Mouse (Mus musculus) E14TG2a.4 (cell line): ENCODE measurements around the gene Prr5l.

Source experiments
- H3K27me3 ChIP-seq: 2 replicates; pipeline ENCODE4 v1.6.1; 2014; ENCODE audit warnings: low read length, control low read depth; ENCODE audit not compliant: insufficient read depth
- H3K36me3 ChIP-seq: 2 replicates; pipeline ENCODE4 v1.6.1; 2014; ENCODE audit warnings: low read length, control low read depth; ENCODE audit not compliant: insufficient read depth
- H3K4me1 ChIP-seq: replicated peaks from 2 replicates; pipeline ENCODE4 v1.6.1; 2014; ENCODE audit warnings: low read depth, low read length, control low read depth
- H3K4me3 ChIP-seq: replicated peaks from 2 replicates; pipeline ENCODE4 v1.5.1; 2014; ENCODE audit warnings: mild to moderate bottlenecking, low read length
- H3K9me3 ChIP-seq: 2 replicates; pipeline ENCODE4 v1.6.1; 2014; ENCODE audit warnings: low read length, control low read depth
- CTCF ChIP-seq: conservative IDR thresholded peaks from 2 replicates; pipeline ENCODE4 v1.5.1; 2014; ENCODE audit warnings: low read length
- NANOG ChIP-seq: IDR thresholded peaks from 2 replicates; pipeline ENCODE4 v1.6.1; 2014; ENCODE audit warnings: borderline replicate concordance, low read length, mixed read lengths
- POU5F1 ChIP-seq: IDR thresholded peaks from 2 replicates; pipeline ENCODE4 v1.6.1; 2014; ENCODE audit warnings: low read length, borderline replicate concordance

Gene Prr5l

DNA sequence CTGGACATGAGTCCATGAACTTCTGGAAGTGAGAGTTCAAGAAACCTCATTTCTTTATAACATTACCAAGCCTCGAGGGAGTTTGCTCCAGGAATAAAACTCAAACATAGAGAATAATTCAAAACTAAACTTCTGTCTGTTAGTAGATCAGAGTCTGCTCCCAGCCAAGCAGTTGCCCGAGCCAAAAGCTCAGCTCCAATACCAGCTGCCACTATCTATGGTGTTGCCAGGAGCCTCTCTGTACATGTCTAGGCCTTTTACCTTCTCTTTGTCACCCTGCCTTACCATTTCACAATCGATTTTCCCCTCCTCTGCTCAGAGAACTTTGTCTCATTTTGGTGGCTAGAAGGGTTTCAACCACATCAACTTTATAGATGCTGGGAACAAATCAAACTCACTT is 209.3 kb downstream of the Prr5l start:
- H3K36me3 ChIP-seq: no peaks in the 10 kb centered on the region
- H3K4me3 ChIP-seq: no peak overlapping the region
- H3K9me3 ChIP-seq: no peaks in the 10 kb centered on the region
- H3K4me1 ChIP-seq: peaks cover 3% of the 10 kb centered on the region; the same call in 1 of the 2 replicates
- peaks cover 12% of the 10 kb centered on the region for H3K27me3 ChIP-seq
- TF ChIP-seq NANOG (no peak), POU5F1 (no peak), CTCF (no peak)

DNA sequence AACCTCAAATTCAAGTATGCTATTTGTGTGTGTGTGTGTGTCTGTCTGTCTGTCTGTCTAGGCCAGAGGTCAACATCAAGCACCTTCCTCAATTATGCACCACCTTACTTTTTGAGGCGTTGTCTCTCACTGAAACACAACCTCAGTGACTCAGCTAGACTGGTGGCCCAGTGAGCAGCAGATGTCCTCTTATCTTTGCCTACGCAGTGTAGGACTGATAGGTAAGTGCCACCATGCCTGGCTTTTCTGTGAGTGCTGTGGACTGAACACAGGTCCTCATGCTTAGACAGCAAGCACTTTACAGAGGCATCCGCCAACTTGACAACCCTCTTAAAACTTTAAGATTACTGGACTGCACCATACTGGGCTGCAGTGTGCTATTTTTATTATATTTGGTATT is 214.1 kb downstream of the Prr5l start:
- H3K9me3 ChIP-seq: no peaks in the 10 kb centered on the region
- H3K4me3 ChIP-seq: no peak overlapping the region
- no peaks in the 10 kb centered on the region for H3K36me3 ChIP-seq
- no peaks in the 10 kb centered on the region; the same call in 1 of the 2 replicates for H3K27me3 ChIP-seq
- peaks cover 14% of the 10 kb centered on the region for H3K4me1 ChIP-seq
- TF ChIP-seq NANOG (no peak), POU5F1 (no peak), CTCF (no peak)

DNA sequence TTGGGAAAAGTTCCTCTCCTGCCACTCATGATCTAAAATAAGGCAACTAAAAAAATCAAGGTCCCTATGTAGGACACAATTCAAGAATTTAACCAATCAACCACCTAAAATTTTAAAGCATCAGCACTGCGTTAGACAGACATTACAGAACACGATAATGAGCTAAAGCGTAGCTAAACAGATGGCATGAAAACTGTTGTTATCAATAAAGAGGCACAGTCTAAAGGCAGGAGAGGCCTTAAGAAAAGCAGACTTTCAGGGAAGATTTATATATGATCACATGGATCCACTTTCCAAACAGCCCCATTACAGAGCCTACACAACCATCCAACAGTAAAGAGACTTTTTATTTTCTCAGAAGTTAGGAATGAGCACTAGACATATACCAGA is 217.1 kb downstream of the Prr5l start:
- Histone ChIP-seq H3K36me3 (no peaks in the 10 kb centered on the region), H3K9me3 (no peaks in the 10 kb centered on the region), H3K4me1 (peaks cover 14% of the 10 kb centered on the region), H3K27me3 (no peaks in the 10 kb centered on the region), H3K4me3 (no peak overlapping the region)
- TF ChIP-seq POU5F1 (no peak), NANOG (no peak), CTCF (no peak)

DNA sequence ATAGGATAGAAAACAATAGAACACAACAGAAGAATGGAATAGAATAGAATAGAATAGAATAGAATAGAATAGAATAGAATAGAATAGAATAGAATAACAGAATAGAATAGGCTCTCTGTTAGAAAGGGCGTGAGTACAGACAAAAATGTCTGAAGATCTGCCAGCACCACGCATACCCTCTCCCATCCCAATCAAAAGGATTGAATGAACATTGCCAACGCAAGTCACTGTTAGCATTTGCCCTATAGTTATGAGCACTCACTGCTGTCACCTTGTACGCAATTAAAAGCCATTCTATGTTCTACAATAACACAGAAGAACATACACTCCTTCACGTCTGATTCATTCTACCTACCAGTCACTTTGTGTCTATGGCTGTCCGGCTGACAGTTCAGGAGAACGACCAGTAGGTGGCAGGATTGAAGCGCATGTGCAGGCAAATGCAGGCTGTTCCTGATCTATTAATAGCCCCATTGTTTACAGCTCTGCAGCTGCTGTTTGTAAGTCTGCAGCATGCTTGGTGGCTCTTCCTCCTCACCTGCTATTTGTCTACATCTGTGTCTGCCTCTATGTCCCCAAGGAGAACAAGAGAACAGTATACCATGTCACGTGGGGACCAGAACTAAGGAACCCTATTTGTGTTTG is 217.6 kb downstream of the Prr5l start:
- H3K9me3 ChIP-seq: no peaks in the 10 kb centered on the region
- peaks cover 14% of the 10 kb centered on the region for H3K4me1 ChIP-seq
- H3K4me3 ChIP-seq: no peak overlapping the region
- TF ChIP-seq CTCF (peak; percentile 94), POU5F1 (no peak)
- no peaks in the 10 kb centered on the region for H3K27me3 ChIP-seq
- no peaks in the 10 kb centered on the region for H3K36me3 ChIP-seq
